Mouse (Mus musculus) cerebellum, adult 2 months (tissue): ENCODE data around the gene Ak7.

Experiments
- CTCF ChIP-seq: fragments of 200-500 bp; IDR thresholded peaks from 2 replicates; pipeline ENCODE4 v1.5.1; 2011; ENCODE audit warnings: low read depth, mild to moderate bottlenecking, control low read depth, low read length, moderate library complexity, borderline replicate concordance; ENCODE audit not compliant: insufficient read depth
- POLR2A ChIP-seq: fragments of 200-500 bp; IDR thresholded peaks from 2 replicates; pipeline ENCODE4 v1.6.1; 2011; ENCODE audit warnings: low read length, control low read depth, borderline replicate concordance; ENCODE audit not compliant: insufficient read depth

- no peak for TF ChIP-seq CTCF
- no peak for TF ChIP-seq POLR2A
Measured at GRCm38 (mm10) chr12:105735226-105735888, 29.6 kb downstream of the Ak7 start.
